Mouse (Mus musculus): ENCODE data around the gene Vps54. TPM values are rescaled to one million over a fixed set of nuclear protein-coding genes. Genes with fewer than 3 reads are reported as not detected.

Gene Vps54
- total and polyA plus RNA-seq, 2 experiments from 2014 or later, result 6.4 to 30.2 TPM

DNA sequence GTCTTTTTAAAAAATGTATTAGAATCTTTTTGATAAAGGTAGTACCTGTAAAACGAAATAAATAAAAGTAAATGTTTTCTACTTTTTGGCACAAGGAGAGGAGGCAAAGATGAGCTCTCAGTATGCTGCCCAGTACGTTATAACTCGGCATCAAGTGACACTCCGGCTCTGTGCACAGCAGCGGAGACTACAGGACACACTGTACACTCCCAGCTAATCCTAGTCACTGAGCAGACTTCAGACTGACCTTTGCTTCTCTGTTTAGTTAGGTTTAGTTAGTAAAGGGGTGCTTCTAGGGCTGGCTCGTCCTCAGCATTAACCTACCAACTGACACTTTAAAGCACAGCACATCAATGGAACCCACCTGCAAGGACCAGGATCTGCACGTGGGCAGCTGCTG lies 112.2 kb downstream of the Vps54 start:
- 91% methylated on average over 7 of the region's 7 CpGs for WGBS
- no peak for ATAC-seq (ENCODE audit: low FRiP score)
- H3K4me1 ChIP-seq (ENCODE audit: insufficient read depth, low read length), result no peaks in the 10 kb centered on the region

GRCm38 (mm10) chr11:21363144-21363940 lies 124.3 kb downstream of the Vps54 start:
- no peaks in the 10 kb centered on the region for H3K27me3 ChIP-seq (ENCODE audit: insufficient read depth, low read length)
- no peaks in the 10 kb centered on the region for H3K9me3 ChIP-seq (ENCODE audit: low read length)
- H3K27ac ChIP-seq (ENCODE audit: low read depth, low read length), result no peak overlapping the region
- 78% methylated on average over 4 of the region's 4 CpGs for WGBS
- H3K4me3 ChIP-seq (ENCODE audit: low read depth, low read length), result no peak overlapping the region
- ATAC-seq (ENCODE audit: low FRiP score), result no peak
- H3K36me3 ChIP-seq (ENCODE audit: insufficient read depth, low read length), result no peaks in the 10 kb centered on the region
- H3K9ac ChIP-seq (replicated peaks; ENCODE audit: low read length, poor library complexity, severe bottlenecking), result no peak overlapping the region
- no peak for DNase-seq (ENCODE audit: low spot score)
- no peak for TF ChIP-seq CTCF (IDR thresholded peaks at IDR 0.05)
- H3K4me2 ChIP-seq (ENCODE audit: low read depth, low read length, poor library complexity, severe bottlenecking), result no peak overlapping the region
- H3K4me1 ChIP-seq (ENCODE audit: insufficient read depth, low read length), result peaks cover 1% of the 10 kb centered on the region; the same call in 1 of the 2 replicates

More for the DNA sequence above, 112.2 kb downstream of the Vps54 start:
- DNase-seq (ENCODE audit: low spot score), result no peak
- no peak overlapping the region for H3K27ac ChIP-seq (ENCODE audit: low read depth, low read length)
- no peak overlapping the region for H3K4me2 ChIP-seq (ENCODE audit: low read depth, low read length, poor library complexity, severe bottlenecking)
- peaks cover 8% of the 10 kb centered on the region; the same call in 1 of the 2 replicates for H3K36me3 ChIP-seq (ENCODE audit: insufficient read depth, low read length)
- no peaks in the 10 kb centered on the region for H3K27me3 ChIP-seq (ENCODE audit: insufficient read depth, low read length)
- no peak for TF ChIP-seq CTCF (IDR thresholded peaks at IDR 0.05)
- no peak overlapping the region for H3K9ac ChIP-seq (replicated peaks; ENCODE audit: low read length, poor library complexity, severe bottlenecking)
- H3K9me3 ChIP-seq (ENCODE audit: low read length), result no peaks in the 10 kb centered on the region
- H3K4me3 ChIP-seq (ENCODE audit: low read depth, low read length), result no peak overlapping the region

DNA sequence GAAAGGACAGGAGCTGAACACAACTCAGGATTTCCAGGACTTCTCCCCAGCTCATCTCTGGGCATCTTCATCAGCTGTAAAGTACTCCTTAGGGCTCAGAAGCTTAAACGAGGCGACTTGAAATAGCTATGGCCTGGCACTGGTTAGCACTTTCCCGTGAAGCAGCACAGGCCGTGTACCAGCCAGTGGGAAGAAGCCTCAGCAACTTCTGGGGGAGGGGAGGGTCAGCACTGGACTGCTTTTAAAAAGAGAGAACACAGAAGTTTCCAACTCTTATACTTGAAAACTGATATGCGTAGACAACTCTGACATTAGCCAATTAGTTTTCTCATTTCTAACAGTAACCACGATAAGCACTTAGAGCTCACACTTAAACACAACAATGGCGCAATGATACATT lies 129.4 kb downstream of the Vps54 start:
- no peak for ATAC-seq (ENCODE audit: low FRiP score)
- no peaks in the 10 kb centered on the region for H3K36me3 ChIP-seq (ENCODE audit: insufficient read depth, low read length)
- H3K4me2 ChIP-seq (ENCODE audit: low read depth, low read length, poor library complexity, severe bottlenecking), result peak overlapping the region; percentile 66
- H3K9me3 ChIP-seq (ENCODE audit: low read length), result no peaks in the 10 kb centered on the region
- WGBS, result 54% methylated on average over 7 of the region's 7 CpGs
- no peaks in the 10 kb centered on the region for H3K27me3 ChIP-seq (ENCODE audit: insufficient read depth, low read length)
- peak overlapping the region; percentile 92 for H3K4me3 ChIP-seq (ENCODE audit: low read depth, low read length)
- no peak for TF ChIP-seq CTCF (IDR thresholded peaks at IDR 0.05)
- peaks cover 11% of the 10 kb centered on the region; the same call in 1 of the 2 replicates for H3K4me1 ChIP-seq (ENCODE audit: insufficient read depth, low read length)
- no peak overlapping the region for H3K9ac ChIP-seq (replicated peaks; ENCODE audit: low read length, poor library complexity, severe bottlenecking)
- DNase-seq (ENCODE audit: low spot score), result peak; percentile 16
- no peak overlapping the region for H3K27ac ChIP-seq (ENCODE audit: low read depth, low read length)

- peaks cover 11% of the 10 kb centered on the region; the same call in 1 of the 2 replicates for H3K4me1 ChIP-seq (ENCODE audit: insufficient read depth, low read length)
- no peaks in the 10 kb centered on the region for H3K36me3 ChIP-seq (ENCODE audit: insufficient read depth, low read length)
- peak overlapping the region; percentile 66 for H3K4me2 ChIP-seq (ENCODE audit: low read depth, low read length, poor library complexity, severe bottlenecking)
- TF ChIP-seq CTCF (IDR thresholded peaks at IDR 0.05), result no peak
- peak overlapping the region; percentile 92 for H3K4me3 ChIP-seq (ENCODE audit: low read depth, low read length)
- ATAC-seq (ENCODE audit: low FRiP score) (no peak), DNase-seq (ENCODE audit: low spot score) (no peak)
- H3K27ac ChIP-seq (ENCODE audit: low read depth, low read length), result no peak overlapping the region
- 17% methylated on average over 9 of the region's 9 CpGs for WGBS
- H3K9ac ChIP-seq (replicated peaks; ENCODE audit: low read length, poor library complexity, severe bottlenecking), result peak overlapping the region; percentile 83; the same call in 1 of the 2 replicates
- H3K9me3 ChIP-seq (ENCODE audit: low read length), result no peaks in the 10 kb centered on the region
- no peaks in the 10 kb centered on the region for H3K27me3 ChIP-seq (ENCODE audit: insufficient read depth, low read length)
Measured at GRCm38 (mm10) chr11:21369248-21370016, 130.4 kb downstream of the Vps54 start.

GRCm38 (mm10) chr11:21370399-21371121 lies 131.5 kb downstream of the Vps54 start:
- Histone ChIP-seq H3K27me3 (ENCODE audit: insufficient read depth, low read length) (no peaks in the 10 kb centered on the region), H3K9ac (replicated peaks; ENCODE audit: low read length, poor library complexity, severe bottlenecking) (peak overlapping the region; percentile 83), H3K27ac (ENCODE audit: low read depth, low read length) (peak overlapping the region; percentile 69), H3K9me3 (ENCODE audit: low read length) (no peaks in the 10 kb centered on the region), H3K4me3 (ENCODE audit: low read depth, low read length) (peak overlapping the region; percentile 92), H3K36me3 (ENCODE audit: insufficient read depth, low read length) (no peaks in the 10 kb centered on the region), H3K4me2 (ENCODE audit: low read depth, low read length, poor library complexity, severe bottlenecking) (peak overlapping the region; percentile 66), H3K4me1 (ENCODE audit: insufficient read depth, low read length) (peaks cover 11% of the 10 kb centered on the region; the same call in 1 of the 2 replicates)
- DNase-seq (ENCODE audit: low spot score) (peak; percentile 79), ATAC-seq (ENCODE audit: low FRiP score) (peak; percentile 86)
- TF ChIP-seq CTCF (IDR thresholded peaks at IDR 0.05), result no peak
- 0% methylated on average over 53 of the region's 69 CpGs for WGBS

MicroRNAs within 50 kb of the gene (microRNA counts, 519-probe panel; counts per million panel counts)
- 528 counts per million, percentile 58 among the panel's probes with 10 or more counts for microRNA mmu-miR-1933-3p
- microRNA mmu-miR-1933-5p, result 528 counts per million, percentile 58 among the panel's probes with 10 or more counts

Small RNA genes within 50 kb of the gene (microRNA-seq; reads per million reads assigned to microRNA genes)
- 1.0 reads per million for gene Mir1933 (ENCODE audit: borderline number of aligned reads)

Other genes with a start within 250 kb of the Vps54 start
- gene Peli1, start 148.0 kb upstream of the Vps54 start, total RNA-seq (2014; rRNA removed), result 37.3 and 44.8 TPM in 2 replicates
- gene Peli1, start 148.0 kb upstream of the Vps54 start, polyA plus RNA-seq (2015; fragmentation: Nextera tagmentation; extraction: Ambion mirVana), result 35.1 and 37.7 TPM in 2 replicates
- 44.8 and 47.1 TPM in 2 replicates for gene Ugp2, start 131.9 kb downstream of the Vps54 start, total RNA-seq (2014; rRNA removed)
- gene Ugp2, start 131.9 kb downstream of the Vps54 start, polyA plus RNA-seq (2015; fragmentation: Nextera tagmentation; extraction: Ambion mirVana), result 54.2 and 58.8 TPM in 2 replicates